Mouse (Mus musculus) frontal cortex, postnatal 25 days (tissue): ENCODE data around the gene Pitpnc1.

ENCODE experiments used
- DNase-seq, 2 experiments: peaks; one replicate each; pipeline ENCODE4 v3.0.0; 2022; ENCODE audit warnings: low spot score in 2 of 2

Gene Pitpnc1

DNA sequence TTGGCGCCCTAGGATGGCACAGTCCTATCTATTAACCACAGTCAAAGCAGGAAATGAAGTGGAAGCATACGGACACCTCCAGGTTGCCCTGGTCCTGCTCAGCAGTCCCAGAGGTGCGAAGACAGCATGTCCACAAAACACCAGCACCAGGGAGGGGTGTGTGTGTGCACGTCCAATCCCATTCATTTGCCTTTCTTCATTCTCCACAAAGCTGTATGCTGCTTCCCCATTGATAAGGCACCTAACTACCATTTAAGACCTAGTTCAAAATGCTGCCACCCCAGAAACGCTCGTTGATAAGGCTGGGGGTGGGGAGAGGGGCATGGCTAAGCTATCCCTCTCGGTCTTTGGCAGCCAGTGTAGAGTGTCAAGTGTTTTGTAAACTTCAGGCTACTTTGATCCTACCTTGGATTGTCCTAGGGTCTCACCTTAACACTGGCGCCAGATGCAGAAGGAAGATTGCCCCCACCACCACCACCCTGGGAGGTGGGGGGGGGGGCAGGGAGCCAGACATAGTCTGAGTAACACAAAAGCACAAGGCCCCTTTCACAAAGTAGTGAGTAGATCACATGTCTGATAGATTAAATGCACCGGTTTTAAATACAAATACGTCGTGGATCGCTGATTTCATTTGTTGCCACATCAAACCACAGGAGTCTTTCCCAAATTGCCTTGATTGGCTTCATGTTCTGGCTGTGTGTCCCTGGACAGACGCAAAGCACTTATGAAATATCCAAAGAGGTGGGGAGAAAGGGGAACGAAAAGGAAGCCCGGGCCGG lies 2.1 kb downstream of the Pitpnc1 start:
- no peak for DNase-seq

DNA sequence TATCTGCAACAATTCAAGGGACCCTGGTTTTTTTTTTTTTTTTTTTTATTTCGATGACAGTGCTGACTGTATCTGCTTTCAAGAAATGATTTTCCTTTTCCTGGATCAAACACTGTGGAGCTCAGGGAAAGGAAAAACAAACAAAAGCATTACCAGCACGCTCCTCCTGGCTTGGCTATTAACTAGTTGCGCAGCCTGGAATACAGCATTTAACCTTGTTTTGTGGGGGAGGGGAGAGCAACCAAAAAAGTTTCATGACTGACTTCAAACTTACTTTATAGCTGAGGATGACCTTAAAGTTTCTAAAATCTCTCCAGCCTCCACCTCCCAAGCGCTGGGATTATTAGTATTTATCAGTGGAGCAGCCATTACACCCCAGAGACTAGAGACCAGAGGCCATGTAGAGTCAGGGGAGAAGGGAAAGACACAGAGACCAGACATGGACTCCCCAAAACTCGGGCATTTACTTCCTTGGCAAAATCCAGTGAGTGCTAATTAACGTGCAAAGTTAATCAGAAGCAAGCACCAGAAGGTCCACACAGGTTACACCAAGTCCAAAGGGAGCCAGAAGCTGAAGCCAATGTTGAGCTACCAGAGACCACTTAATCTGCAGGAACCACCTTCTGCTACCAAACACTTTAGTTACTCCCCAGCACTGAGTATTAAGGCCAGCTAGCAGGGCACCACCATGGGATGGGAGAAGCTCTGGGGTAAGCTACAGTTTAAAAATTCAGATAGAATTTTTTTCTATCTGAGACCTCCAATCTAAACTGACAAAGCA lies 3.7 kb downstream of the Pitpnc1 start:
- DNase-seq: no peak

DNA sequence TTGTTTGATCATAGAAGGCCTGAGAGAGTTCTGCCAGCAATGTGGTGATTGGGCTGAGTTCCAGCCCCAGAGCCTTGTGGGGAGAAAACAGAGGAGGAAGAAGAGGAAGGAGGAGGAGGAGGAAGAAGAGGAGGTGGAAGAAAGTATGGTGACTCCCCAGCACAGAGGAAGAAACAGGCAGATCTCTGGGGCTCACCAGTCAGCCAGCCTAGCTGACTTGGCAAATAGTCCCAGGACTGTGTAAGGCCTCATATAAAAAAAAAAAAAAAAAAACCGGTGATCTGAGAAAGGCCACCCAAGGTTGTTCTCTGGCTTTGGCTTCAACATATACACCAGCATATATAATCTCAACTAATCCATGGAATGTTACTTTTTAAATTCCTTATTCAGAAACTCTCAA lies 4.5 kb downstream of the Pitpnc1 start:
- no peak for DNase-seq

DNA sequence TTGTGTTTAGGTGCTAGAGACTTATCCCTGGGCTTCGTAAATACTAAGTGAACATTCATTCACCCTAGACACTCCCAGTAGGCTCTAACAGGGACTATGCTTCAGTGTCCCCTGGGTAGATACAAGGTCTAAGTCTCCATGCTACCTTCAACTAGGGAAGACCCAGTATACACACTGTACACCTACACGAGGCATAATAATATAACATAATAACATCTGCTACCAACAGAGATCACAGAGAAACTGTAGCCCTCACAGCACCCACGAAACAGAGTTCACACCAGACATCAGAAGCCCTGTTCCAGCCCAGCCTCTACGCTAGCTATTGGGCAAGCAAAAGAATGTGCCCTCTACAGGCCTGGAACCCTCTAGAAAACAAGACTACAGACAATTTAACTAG lies 5.5 kb downstream of the Pitpnc1 start:
- DNase-seq: no peak

DNA sequence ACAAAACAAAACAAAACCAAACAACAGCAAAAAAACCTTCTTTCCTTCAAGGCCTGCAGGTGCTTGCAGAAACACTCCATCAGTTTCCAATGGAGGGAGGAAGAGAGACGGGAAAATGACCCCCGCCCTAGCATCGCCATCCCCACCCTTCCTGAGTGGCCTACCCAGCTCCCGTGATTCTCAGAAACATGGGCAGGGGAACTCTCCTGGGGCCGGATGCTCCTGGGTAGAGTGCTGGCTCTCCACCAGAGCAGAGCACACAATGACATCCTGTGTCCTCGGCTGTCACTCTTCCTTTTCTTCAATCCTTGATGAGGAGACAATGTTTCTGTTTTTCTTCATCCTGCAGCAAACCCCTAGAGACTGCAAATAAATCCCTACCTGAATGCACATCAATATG lies 6.4 kb downstream of the Pitpnc1 start:
- no peak for DNase-seq

DNA sequence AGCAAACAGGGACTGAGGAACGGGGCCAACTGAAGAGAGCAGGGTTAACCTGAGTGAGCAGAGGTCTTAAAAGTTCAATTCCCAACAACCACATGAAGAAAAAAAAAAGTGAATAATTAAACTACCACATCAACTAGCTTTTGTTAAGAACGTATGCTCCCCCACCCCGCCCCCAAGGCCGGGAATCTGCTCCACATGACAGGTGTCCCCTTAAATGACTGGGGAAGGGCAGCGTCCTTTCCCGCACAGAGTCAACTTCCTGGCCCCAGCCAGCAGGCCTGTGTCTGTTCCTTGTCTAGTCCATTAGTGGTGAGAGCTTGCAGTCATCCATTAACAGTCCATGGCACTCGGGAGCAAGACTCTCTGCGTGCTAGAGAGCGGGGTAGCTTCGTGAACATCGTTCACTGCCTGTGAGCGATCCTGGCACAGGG lies 7.2 kb downstream of the Pitpnc1 start:
- DNase-seq: no peak

DNA sequence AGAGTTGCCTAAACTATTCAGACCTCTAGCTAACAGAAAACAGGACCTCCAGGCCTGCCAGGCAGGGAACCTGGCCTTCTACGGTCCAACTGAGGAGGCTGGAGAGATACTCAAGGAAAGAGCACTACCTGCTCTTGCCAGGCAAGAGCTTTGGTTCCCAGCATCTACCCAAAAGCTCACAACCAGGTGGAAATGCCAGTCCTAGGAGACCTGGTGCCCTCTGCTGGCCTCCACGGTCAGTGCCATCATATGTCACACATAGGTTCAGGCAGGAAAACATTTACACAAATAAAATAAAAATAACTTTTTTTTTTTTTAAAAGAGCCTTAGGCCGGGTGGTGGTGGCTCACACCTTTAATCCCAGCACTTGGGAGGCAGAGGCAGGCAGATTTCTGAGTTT lies 8.0 kb downstream of the Pitpnc1 start:
- DNase-seq: no peak

DNA sequence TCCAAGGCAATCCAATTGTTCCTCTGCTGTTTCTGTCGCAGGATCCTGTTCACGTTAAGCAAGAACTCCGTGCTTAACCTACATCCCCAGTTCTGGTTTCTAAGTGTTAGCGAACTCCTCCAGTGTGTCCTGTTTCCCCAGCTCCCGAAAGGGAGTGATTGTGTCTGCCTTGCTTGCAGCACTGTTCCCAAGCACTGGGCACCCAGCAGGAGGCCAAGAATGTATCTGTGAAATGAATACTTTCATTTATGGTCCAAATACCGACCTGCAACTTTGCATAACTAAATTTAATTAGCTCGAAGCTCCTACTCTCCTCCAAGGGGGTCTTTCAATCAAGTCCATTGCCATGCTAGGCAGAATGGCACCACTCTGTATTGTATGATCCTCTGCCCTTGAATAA lies 10.7 kb downstream of the Pitpnc1 start:
- no peak for DNase-seq

DNA sequence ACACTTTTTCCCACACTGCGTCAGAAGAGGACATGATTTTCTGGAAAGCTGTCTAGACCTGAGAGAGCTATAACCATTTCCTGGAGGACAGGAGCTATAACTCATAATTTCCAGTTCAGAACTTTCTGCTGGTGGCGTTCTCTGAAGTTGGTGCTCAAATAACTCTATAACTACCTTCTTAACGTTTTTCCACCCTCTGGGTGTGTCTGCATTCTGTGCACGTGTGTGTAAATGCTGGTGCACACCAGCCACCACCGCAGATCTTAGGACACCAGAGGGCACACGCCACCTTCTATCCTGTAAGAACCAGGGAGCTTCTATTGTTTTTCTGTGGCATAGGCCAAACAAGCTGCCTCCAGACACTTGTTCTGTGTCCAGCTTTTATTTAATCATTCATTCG lies 11.5 kb downstream of the Pitpnc1 start:
- no peak for DNase-seq

DNA sequence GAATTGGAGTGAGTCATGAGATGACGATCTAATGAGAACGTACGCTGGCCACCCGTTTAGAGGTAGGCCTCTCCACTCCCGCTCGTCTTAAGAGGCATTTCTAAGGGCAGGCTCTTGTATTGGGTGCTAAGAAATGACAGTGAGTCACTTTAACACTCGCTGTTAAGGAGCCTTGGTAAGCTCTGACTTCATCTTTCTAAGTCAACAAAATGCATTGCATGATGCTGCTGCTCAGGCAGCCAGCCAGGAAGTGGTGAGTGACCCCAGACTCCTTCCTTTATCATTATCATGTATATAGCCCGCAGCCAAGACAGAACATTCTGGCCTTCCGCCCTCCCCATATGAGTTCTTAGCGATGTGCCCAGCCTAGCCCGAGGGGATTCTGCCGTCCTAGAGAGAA lies 12.2 kb downstream of the Pitpnc1 start:
- no peak for DNase-seq

DNA sequence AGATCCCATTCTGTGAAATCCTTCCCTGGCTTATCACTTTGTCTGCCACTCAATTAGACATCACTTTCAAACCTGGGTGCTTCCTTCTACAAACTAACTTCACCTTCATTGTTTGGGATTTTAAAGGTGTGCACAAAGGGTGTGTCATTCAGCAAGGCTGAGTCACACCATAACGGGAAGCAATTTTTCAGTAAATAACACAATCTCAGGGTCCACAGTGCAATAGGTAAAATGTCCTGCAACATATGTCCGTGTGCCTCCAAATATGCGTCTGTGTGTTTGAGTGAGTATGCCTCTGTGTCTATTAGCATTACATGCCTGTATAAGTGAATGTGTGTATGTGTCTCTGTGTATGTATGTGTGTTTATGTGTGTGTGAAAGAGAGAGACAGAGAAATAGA lies 13.2 kb downstream of the Pitpnc1 start:
- no peak for DNase-seq

DNA sequence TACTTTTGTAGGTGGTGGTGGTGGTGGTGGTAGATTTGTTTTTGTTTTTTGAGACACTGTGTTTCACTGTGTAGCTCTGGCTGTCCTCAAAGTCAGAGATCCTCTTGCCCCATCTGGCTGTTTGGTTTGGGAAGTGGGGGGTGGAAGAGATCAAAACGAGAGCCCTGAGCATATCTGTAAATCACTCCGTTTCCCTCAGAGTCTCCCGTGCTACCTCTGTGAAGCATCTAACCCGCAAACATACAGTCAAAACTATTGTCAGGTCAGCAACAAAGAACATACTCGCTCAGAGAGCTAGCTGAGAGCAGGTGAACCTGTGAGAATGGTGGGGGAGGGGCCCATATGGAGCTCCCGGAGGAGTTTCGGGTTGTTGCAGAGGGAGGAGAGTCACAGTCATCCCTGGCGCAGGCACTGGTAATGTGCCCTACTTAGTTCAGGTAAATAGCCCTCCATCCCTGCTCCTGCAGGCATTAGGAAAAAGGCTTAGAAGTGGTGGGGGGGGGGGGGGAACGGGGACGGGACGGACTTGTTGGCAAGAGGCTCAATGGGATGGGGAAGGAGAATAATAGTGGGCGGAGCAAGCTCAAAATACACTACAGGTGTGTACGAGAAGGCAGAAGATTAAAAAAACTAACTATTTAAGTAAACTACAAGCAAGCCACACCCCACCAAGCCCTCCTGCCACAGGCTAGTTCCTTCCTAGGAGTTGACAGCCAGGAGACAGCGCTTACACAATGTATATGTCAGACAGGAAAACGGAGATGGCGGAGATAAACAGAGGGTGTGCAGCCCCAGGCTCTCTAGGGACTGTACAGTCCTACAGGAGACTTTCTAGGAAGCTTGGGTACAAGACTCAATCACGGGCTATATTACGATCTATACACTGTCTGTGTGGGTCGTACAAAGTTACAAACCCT lies 15.7 kb downstream of the Pitpnc1 start:
- no peak for DNase-seq

DNA sequence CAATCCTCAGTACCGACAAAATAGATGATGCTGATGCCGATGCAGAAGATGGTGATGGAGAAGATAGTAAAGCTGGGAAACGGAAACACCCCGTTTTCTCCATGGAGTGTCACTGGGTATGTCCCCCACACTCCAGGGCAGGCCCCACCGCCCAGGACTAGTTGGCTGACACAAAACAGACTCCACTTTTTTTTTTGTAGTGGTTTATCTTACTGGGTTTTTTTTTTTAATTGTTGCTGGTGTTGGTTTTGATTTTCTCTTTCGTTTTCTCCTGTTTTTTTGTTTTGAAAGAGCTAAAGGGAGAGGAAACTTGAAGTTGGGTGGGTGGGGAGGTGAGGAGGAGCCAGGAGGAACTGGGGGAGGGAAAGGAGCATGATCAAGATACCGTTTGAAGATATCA lies 18.4 kb downstream of the Pitpnc1 start:
- no peak for DNase-seq

DNA sequence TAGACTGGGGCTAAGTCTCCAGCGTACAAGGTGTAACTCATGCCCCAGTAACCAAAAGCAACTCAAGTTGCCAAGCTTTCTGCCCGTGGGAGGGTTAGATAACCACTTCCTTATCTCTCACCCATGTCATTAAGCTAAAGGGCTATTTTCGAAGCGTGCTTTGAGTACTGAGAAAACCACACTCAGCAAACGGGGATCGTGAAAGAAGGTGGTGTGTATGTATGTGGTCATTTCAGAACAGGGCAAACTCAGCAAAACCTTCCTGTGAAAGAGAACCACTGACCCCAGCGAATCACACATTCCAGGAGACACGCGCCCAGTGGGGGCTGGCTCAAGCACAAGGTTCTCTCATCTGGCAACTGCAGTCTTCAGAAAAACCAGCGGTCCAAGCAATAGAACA lies 19.4 kb downstream of the Pitpnc1 start:
- DNase-seq: no peak

DNA sequence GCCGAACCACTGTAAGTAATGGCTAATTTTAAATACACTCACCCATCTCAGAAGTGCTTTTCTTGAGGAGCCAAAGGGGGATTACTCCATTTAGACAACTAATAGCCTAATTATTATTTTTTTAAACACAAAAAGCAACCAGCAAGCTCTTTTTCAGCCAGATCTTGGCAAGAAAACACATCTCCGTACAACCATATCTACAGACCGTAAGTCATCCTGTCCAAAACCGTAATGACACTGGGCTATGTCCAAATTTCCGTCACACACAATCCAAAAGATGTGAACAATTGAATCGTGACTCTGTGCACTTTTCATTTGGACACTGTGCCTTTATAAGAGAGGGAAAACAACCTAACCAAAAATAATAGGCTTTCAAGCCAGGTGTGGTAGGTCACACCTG lies 20.4 kb downstream of the Pitpnc1 start:
- DNase-seq: no peak

DNA sequence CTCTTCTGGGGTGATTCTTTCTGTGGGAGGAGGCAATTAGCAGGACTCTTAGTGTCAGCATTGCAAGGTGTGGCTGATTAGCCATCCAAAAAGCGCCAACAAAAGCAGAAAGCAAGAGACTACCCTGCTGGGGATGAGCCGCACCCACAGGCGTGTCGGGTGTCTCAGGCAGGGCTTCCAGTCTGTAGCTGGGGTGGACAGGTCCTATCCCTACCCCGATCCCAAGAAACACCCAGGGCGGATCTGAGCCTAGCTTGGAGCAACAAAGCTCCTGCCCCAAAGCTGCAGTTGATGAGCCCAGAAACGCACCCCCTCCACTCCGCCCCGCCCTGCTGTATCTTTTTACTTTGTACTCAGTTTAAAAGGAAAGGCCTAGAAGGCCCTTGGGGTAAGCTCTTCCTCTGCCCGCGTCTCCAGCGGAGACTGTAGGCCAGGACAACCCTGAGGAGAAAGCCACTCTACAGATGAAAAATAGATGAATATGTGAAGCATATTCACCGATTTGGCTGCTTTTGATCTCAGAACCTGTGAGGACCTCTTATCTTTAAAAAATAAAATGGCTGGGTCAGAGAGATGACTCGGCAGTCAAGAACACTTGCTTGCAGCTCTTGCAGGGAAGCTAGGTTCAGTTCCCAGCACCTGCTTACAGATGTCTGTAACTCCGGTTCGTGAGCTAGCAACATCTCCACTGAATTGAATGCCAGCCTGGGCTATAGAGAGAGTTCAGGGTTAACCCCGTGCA lies 21.2 kb downstream of the Pitpnc1 start:
- DNase-seq: no peak

DNA sequence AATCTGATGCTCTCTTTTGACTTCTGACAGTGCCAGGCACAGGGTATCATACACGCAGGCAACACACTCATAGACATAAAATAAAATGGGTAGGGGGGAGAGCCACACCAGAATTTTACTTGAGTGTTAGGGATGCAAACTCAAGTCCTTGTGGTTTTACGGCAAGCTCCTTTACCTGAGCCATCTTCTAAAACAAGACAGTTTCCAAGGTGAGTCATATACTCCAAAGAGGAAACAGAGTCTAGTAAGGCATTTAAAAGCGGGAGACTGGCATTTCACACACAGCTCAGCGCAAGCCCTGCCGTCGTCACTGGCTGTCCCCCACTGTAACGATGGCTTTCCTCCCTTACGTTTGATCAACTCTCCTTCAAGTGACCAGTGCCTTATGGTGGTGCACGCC lies 22.6 kb downstream of the Pitpnc1 start:
- no peak for DNase-seq

DNA sequence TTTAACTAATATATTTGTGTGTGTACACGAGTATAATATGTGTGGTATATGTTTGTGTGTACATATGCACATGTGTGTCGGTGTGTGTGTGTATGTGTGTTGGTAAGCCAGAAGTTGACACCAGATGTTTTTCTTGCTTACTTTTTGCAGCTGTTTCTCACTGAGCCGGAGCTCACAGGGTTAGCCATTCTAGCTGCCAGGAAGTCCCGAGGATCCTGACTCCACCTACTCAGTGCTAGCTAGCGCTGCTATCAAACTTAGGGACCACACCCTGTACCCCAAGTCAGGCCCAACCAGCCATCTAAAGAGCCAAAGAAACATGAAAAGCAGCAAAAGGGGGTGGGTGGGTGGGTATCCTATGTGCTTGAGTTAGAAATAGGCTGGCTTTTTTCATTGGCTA lies 23.1 kb downstream of the Pitpnc1 start:
- no peak for DNase-seq

DNA sequence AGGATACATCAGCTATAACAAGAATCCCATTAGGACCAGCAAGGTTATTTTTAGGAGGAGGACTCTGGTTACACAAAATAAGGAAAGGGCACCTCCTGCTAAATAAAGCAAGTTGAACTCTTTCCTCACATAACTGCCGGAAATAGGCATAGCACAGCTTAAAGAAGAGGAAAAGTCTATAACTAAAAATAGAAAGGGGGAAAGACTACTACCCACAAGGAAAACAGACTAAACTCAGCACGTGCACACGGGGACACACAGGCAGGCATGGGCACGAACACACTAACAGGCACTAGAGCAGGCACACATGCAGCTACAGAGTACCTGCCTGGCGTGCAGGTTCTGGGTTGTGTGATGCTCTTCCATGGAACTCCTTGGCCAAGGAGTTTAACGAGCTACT lies 23.8 kb downstream of the Pitpnc1 start:
- no peak for DNase-seq

DNA sequence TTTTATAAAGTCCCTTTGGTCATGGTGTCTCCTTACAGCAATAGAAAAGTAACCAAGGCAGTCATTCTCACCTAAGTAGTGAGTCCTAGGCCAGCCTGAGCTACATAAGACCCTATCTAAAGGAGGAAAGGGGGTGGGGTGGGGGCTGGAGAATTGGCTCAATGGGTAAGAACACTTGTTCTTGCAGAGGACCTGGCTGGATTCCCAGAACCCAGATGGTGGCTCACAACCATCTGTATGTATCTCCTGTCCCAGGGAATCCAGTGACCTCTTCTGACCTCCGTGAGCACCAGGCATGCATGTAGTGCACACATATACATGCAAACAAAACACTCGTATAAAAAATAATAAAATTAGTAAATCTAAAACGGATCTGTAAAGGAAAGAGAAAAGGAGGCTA lies 24.8 kb downstream of the Pitpnc1 start:
- no peak for DNase-seq
